In the genomic region with DNA sequence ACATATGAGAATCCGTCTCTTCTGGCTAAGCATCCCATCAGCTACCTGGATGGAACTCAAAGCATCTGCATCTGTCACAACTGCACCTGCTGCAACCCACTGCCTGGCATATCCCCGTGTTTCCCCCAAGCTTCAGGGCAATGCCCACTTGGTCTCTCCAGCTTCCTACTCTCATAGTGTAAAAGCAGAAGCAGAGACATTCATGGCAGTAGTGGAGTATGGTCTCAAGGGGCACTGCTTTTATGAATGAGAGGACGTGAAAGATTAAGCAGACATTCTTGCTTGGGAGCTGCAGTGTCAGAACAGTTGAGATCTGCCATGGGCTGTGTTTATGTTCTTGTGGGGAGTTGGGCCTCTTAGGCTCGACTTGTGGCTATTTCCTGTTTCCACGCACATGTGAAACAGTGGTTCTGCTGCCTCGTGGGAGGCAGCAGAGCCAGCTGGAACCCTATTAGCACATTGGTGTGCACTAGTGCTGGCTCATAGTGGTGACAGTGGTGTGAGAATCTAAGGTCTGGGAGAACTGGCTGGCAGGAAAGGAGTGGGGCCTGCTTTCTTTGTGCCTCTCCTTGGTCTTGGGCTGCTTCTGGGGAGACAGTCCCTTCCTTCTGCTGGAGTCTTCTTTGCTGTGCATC, we compare ENCODE assay signal across 23 mouse cellular contexts. TPM values are rescaled to one million over a fixed set of nuclear protein-coding genes. Genes with fewer than 3 reads are reported as not detected.
DNase-seq lines count a peak whose midpoint lies in the region; ATAC-seq lines count a peak whose summit lies in the region.
"Had no signal": no experiment of that assay in that cellular context is flagged by ENCODE, and none has a peak within 500 bp of the region (broad histone marks: within the 10 kb centered on the region; RNA-seq: fewer than 3 reads in every experiment).

No protein-coding gene starts in this region.

- no peak overlapping the region for H3K4me3 ChIP-seq in heart, embryonic 11.5 days (ENCODE audit: low read depth, low read length)
- H3K4me3 ChIP-seq in midbrain, embryonic 11.5 days (ENCODE audit: low read depth, low read length): no peak overlapping the region
- H3K4me3 ChIP-seq in midbrain, embryonic 14.5 days (replicated peaks; ENCODE audit: low read depth, low read length): no peak overlapping the region
- no peak overlapping the region for H3K4me3 ChIP-seq in embryonic facial prominence, embryonic 13.5 days
- H3K4me3 ChIP-seq: embryonic facial prominence, embryonic 15.5 days; erythroblast, embryonic 14.5 days; forebrain, embryonic 10.5 days; gastrocnemius, adult 2 months; heart, adult 2 months; heart, embryonic 12.5 days; hindbrain, embryonic 12.5 days had no signal

- H3K27me3 ChIP-seq in heart, embryonic 11.5 days (ENCODE audit: control insufficient read depth, insufficient read depth, low read length): no peaks in the 10 kb centered on the region
- H3K27me3 ChIP-seq in midbrain, embryonic 11.5 days (ENCODE audit: control insufficient read depth, insufficient read depth, low read length): no peaks in the 10 kb centered on the region
- no peaks in the 10 kb centered on the region for H3K27me3 ChIP-seq in midbrain, embryonic 14.5 days (ENCODE audit: control insufficient read depth, insufficient read depth, low read length)
- peaks cover 4% of the 10 kb centered on the region for H3K27me3 ChIP-seq in embryonic facial prominence, embryonic 13.5 days
- H3K27me3 ChIP-seq: embryonic facial prominence, embryonic 15.5 days; heart, embryonic 12.5 days; hindbrain, embryonic 12.5 days had no signal

- H3K4me1 ChIP-seq in heart, embryonic 11.5 days (ENCODE audit: control insufficient read depth, insufficient read depth, low read length): peaks cover 13% of the 10 kb centered on the region
- no peaks in the 10 kb centered on the region for H3K4me1 ChIP-seq in midbrain, embryonic 11.5 days (ENCODE audit: control insufficient read depth, insufficient read depth, low read length)
- H3K4me1 ChIP-seq in midbrain, embryonic 14.5 days (ENCODE audit: control insufficient read depth, insufficient read depth, low read length): no peaks in the 10 kb centered on the region
- H3K4me1 ChIP-seq in embryonic facial prominence, embryonic 13.5 days: peaks cover 7% of the 10 kb centered on the region
- H3K4me1 ChIP-seq: embryonic facial prominence, embryonic 15.5 days; forebrain, embryonic 10.5 days had no signal

- no peaks in the 10 kb centered on the region for H3K9me3 ChIP-seq in heart, embryonic 11.5 days (replicated peaks; ENCODE audit: control insufficient read depth, low read length)
- no peaks in the 10 kb centered on the region for H3K9me3 ChIP-seq in midbrain, embryonic 11.5 days (ENCODE audit: control insufficient read depth, low read length)
- no peaks in the 10 kb centered on the region for H3K9me3 ChIP-seq in midbrain, embryonic 14.5 days (ENCODE audit: control insufficient read depth, low read length)
- no peaks in the 10 kb centered on the region for H3K9me3 ChIP-seq in embryonic facial prominence, embryonic 13.5 days
- H3K9me3 ChIP-seq: embryonic facial prominence, embryonic 15.5 days; forebrain, embryonic 10.5 days; G1E; heart, embryonic 12.5 days; hindbrain, embryonic 12.5 days had no signal

- H3K9ac ChIP-seq in heart, embryonic 11.5 days (ENCODE audit: low read depth, low read length): no peak overlapping the region
- no peak overlapping the region for H3K9ac ChIP-seq in midbrain, embryonic 11.5 days (ENCODE audit: low read length)
- H3K9ac ChIP-seq in midbrain, embryonic 14.5 days (replicated peaks; ENCODE audit: low read length): no peak overlapping the region
- 0 out of 2 replicates have a peak overlapping the region, but pooled peaks have one; percentile 16 for H3K9ac ChIP-seq in embryonic facial prominence, embryonic 13.5 days
- H3K9ac ChIP-seq: embryonic facial prominence, embryonic 15.5 days; heart, embryonic 12.5 days; hindbrain, embryonic 12.5 days had no signal

- no peak overlapping the region for H3K27ac ChIP-seq in heart, embryonic 11.5 days (ENCODE audit: low read depth, low read length)
- H3K27ac ChIP-seq in midbrain, embryonic 11.5 days (ENCODE audit: low read depth, low read length): no peak overlapping the region
- H3K27ac ChIP-seq in midbrain, embryonic 14.5 days (replicated peaks; ENCODE audit: low read depth, low read length): no peak overlapping the region
- no peak overlapping the region for H3K27ac ChIP-seq in embryonic facial prominence, embryonic 13.5 days
- H3K27ac ChIP-seq: embryonic facial prominence, embryonic 15.5 days; forebrain, embryonic 10.5 days; gastrocnemius, adult 2 months; heart, adult 2 months; hindbrain, embryonic 12.5 days had no signal

- no peak overlapping the region for H3K4me2 ChIP-seq in heart, embryonic 11.5 days
- no peak overlapping the region for H3K4me2 ChIP-seq in midbrain, embryonic 11.5 days
- no peak overlapping the region for H3K4me2 ChIP-seq in midbrain, embryonic 14.5 days (ENCODE audit: low read length)
- no peak overlapping the region for H3K4me2 ChIP-seq in embryonic facial prominence, embryonic 13.5 days
- H3K4me2 ChIP-seq: embryonic facial prominence, embryonic 15.5 days; heart, embryonic 12.5 days; hindbrain, embryonic 12.5 days had no signal

- ATAC-seq in heart, embryonic 11.5 days (replicated peaks; ENCODE audit: insufficient number of reproducible peaks, low FRiP score, low TSS enrichment): no peak
- no peak for ATAC-seq in midbrain, embryonic 11.5 days (ENCODE audit: low FRiP score)
- ATAC-seq in midbrain, embryonic 14.5 days (ENCODE audit: low FRiP score, low TSS enrichment): no peak
- no peak for ATAC-seq in embryonic facial prominence, embryonic 13.5 days (ENCODE audit: insufficient number of reproducible peaks, insufficient read depth, low FRiP score, low TSS enrichment, low read depth)
- ATAC-seq: forebrain, embryonic 14.5 days; hindbrain, embryonic 16.5 days; inflammation-experienced regulatory T-cells, adult 6 months had no signal

- 51% methylated on average over 6 of the region's 6 CpGs for WGBS in heart, embryonic 11.5 days (ENCODE audit: insufficient replicate concordance)
- WGBS in midbrain, embryonic 11.5 days: 75% methylated on average over 6 of the region's 6 CpGs
- WGBS in midbrain, embryonic 14.5 days: 69% methylated on average over 6 of the region's 6 CpGs
- 57% methylated on average over 6 of the region's 6 CpGs for WGBS in embryonic facial prominence, embryonic 13.5 days

- no peaks in the 10 kb centered on the region for H3K36me3 ChIP-seq in heart, embryonic 11.5 days (ENCODE audit: control insufficient read depth, insufficient read depth, low read length)
- no peaks in the 10 kb centered on the region for H3K36me3 ChIP-seq in midbrain, embryonic 11.5 days (ENCODE audit: control insufficient read depth, insufficient read depth, low read length)
- no peaks in the 10 kb centered on the region for H3K36me3 ChIP-seq in midbrain, embryonic 14.5 days (ENCODE audit: control insufficient read depth, insufficient read depth, low read length)
- H3K36me3 ChIP-seq in embryonic facial prominence, embryonic 13.5 days: no peaks in the 10 kb centered on the region
- H3K36me3 ChIP-seq: embryonic facial prominence, embryonic 15.5 days; forebrain, embryonic 10.5 days; G1E; heart, embryonic 12.5 days; hindbrain, embryonic 12.5 days had no signal

- peak; percentile 88 for DNase-seq in heart, adult 11 months
- peak; percentile 23 for DNase-seq in midbrain, embryonic 11.5 days (ENCODE audit: low spot score, missing footprints)
- DNase-seq in midbrain, embryonic 14.5 days: no peak
- DNase-seq in adrenal gland, postnatal 10 days: no peak
- no peak for DNase-seq in thymus, postnatal 4 days
- DNase-seq: adrenal gland, adult 8-10 months; cerebellum, adult 11-12 months; cerebellum, adult 9-10 months; cerebellum, postnatal 25 days; gastrocnemius, adult 2 months; gastrocnemius, postnatal 36 days; heart, adult 2 months had no signal

RNA-seq across cellular contexts. Expression of gene Bmper, which starts 12.6 kb away (rescaled TPM):
- 10.9 and 14.8 TPM in 2 replicates for polyA plus RNA-seq in heart, embryonic 11.5 days (2014; fragmentation: Nextera tagmentation; extraction: Ambion mirVana)
- 1.4 and 2.7 TPM in 2 replicates for polyA plus RNA-seq in midbrain, embryonic 11.5 days (2014; fragmentation: Nextera tagmentation; extraction: Ambion mirVana)
- polyA plus RNA-seq in midbrain, embryonic 14.5 days (2014; fragmentation: Nextera tagmentation; extraction: Ambion mirVana): 4.9 and 5.3 TPM in 2 replicates
- 10.8 and 16.9 TPM in 2 replicates for polyA plus RNA-seq in embryonic facial prominence, embryonic 13.5 days (2015; fragmentation: Nextera tagmentation; extraction: Ambion mirVana)
- 1 to 10 TPM; 6.7 to 7.3 TPM for total RNA-seq in adrenal gland, postnatal 10 days (2021)
- polyA plus RNA-seq: erythroblast, embryonic 14.5 days; G1E; inflammation-experienced regulatory T-cells, adult 6 months had no signal

Comparison
In these comparisons a context has a peak if more than half of its experiments do, and no peak if none do; other contexts are left out.
1. DNase-seq: peak in heart, adult 11 months (single experiment) and midbrain, embryonic 11.5 days (single experiment); none in midbrain, embryonic 14.5 days (single experiment), adrenal gland, postnatal 10 days (single experiment) and thymus, postnatal 4 days (single experiment).